Mouse (Mus musculus): ENCODE data around the gene Lctl.

DNA sequence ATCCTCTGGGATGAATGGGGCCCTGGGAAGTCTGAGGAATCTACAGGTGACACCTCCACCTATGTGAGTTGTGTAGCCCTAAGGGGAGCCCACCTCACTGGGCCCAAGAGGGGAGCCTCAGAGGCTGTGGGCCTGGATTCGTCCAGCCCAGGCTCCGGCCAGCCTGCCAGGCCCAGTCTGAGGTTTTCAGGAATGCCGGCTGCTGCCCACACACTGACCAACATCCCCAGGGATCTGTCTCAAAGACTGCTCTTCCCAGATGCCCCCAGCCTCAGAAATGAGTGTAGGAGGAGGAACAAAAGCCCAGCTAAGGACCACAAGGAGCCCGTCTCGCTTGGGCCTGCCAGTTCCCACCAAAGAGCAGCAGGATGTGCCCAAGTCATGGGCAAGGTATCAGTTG is 49.2 kb upstream of the Lctl start:
- no peak for TF ChIP-seq POLR2A (IDR thresholded peaks at IDR 0.05; ENCODE audit: insufficient read depth, low read depth, low read length)
- TF ChIP-seq CTCF (IDR thresholded peaks at IDR 0.05): no peak
- TF ChIP-seq EP300 (IDR thresholded peaks at IDR 0.05; ENCODE audit: insufficient read depth, low read depth, low read length): no peak
